Comparison of ENCODE assay signal across 9 mouse cellular contexts in the genomic region with DNA sequence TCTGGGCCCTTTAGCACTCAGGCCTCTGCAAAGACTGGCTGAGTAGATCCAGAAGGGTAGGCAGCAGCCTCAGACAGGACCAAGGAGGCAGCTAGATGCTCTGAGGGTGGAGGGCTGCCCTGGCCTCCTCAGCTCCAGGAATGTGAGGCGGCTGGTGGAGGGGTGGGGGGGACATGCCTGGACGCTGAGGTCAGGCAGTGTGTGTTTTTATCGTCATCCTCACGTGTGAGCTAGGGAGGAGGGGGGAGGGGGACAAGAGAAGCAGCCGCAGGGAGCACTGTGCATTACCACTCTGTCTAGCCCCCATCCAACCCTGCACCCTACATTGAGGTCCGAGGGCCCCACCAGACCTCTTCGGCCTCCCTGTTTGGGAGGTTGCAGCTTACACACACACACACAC.
DNase-seq lines count a peak whose midpoint lies in the region; ATAC-seq and TF ChIP-seq lines count a peak whose summit lies in the region.
"Had no signal": no experiment of that assay in that cellular context is flagged by ENCODE, and none has a peak within 500 bp of the region (broad histone marks: within the 10 kb centered on the region; RNA-seq: fewer than 3 reads in every experiment).

No protein-coding gene starts in this region.

- no peaks in the 10 kb centered on the region for H3K27me3 ChIP-seq in lung, embryonic 14.5 days (ENCODE audit: insufficient read depth, low read length)
- no peaks in the 10 kb centered on the region for H3K27me3 ChIP-seq in embryonic facial prominence, embryonic 13.5 days
- no peaks in the 10 kb centered on the region for H3K27me3 ChIP-seq in stomach, embryonic 15.5 days (replicated peaks)
- H3K27me3 ChIP-seq: midbrain, embryonic 15.5 days had no signal

- no peak for TF ChIP-seq CTCF in lung, embryonic 14.5 days (IDR thresholded peaks at IDR 0.05; ENCODE audit: low read depth)

- no peak overlapping the region for H3K9ac ChIP-seq in lung, embryonic 14.5 days
- H3K9ac ChIP-seq in embryonic facial prominence, embryonic 13.5 days: 0 out of 2 replicates have a peak overlapping the region, but pooled peaks have one; percentile 8
- H3K9ac ChIP-seq in stomach, embryonic 15.5 days: no peak overlapping the region
- H3K9ac ChIP-seq: midbrain, embryonic 15.5 days had no signal

- no peaks in the 10 kb centered on the region for H3K9me3 ChIP-seq in lung, embryonic 14.5 days (ENCODE audit: low read depth, low read length)
- no peaks in the 10 kb centered on the region for H3K9me3 ChIP-seq in embryonic facial prominence, embryonic 13.5 days
- no peaks in the 10 kb centered on the region for H3K9me3 ChIP-seq in stomach, embryonic 15.5 days
- H3K9me3 ChIP-seq: midbrain, embryonic 15.5 days had no signal

- no peak overlapping the region for H3K4me2 ChIP-seq in lung, embryonic 14.5 days
- no peak overlapping the region for H3K4me2 ChIP-seq in embryonic facial prominence, embryonic 13.5 days
- H3K4me2 ChIP-seq in stomach, embryonic 15.5 days: no peak overlapping the region
- H3K4me2 ChIP-seq: midbrain, embryonic 15.5 days had no signal

- H3K36me3 ChIP-seq in lung, embryonic 14.5 days (ENCODE audit: insufficient read depth): no peaks in the 10 kb centered on the region
- H3K36me3 ChIP-seq in embryonic facial prominence, embryonic 13.5 days: no peaks in the 10 kb centered on the region
- no peaks in the 10 kb centered on the region for H3K36me3 ChIP-seq in stomach, embryonic 15.5 days
- H3K36me3 ChIP-seq: midbrain, embryonic 15.5 days had no signal

- H3K27ac ChIP-seq in lung, embryonic 14.5 days (ENCODE audit: low read depth): peak overlapping the region; percentile 80
- no peak overlapping the region; the same call in 1 of the 2 replicates for H3K27ac ChIP-seq in embryonic facial prominence, embryonic 13.5 days
- no peak overlapping the region; the same call in 1 of the 2 replicates for H3K27ac ChIP-seq in stomach, embryonic 15.5 days
- H3K27ac ChIP-seq: midbrain, embryonic 15.5 days had no signal

- WGBS in lung, embryonic 14.5 days: 18% methylated on average over 7 of the region's 7 CpGs
- 27% methylated on average over 7 of the region's 7 CpGs for WGBS in embryonic facial prominence, embryonic 13.5 days
- 24% methylated on average over 7 of the region's 7 CpGs for WGBS in stomach, embryonic 15.5 days

- no peak overlapping the region for H3K4me3 ChIP-seq in lung, embryonic 14.5 days (ENCODE audit: low read depth, low read length)
- no peak overlapping the region for H3K4me3 ChIP-seq in embryonic facial prominence, embryonic 13.5 days
- no peak overlapping the region for H3K4me3 ChIP-seq in stomach, embryonic 15.5 days (replicated peaks)
- H3K4me3 ChIP-seq: midbrain, embryonic 15.5 days had no signal

- peaks cover 25% of the 10 kb centered on the region for H3K4me1 ChIP-seq in lung, embryonic 14.5 days (ENCODE audit: insufficient read depth)
- H3K4me1 ChIP-seq in embryonic facial prominence, embryonic 13.5 days: peaks cover 40% of the 10 kb centered on the region
- peaks cover 11% of the 10 kb centered on the region; the same call in 1 of the 2 replicates for H3K4me1 ChIP-seq in stomach, embryonic 15.5 days
- H3K4me1 ChIP-seq: midbrain, embryonic 15.5 days had no signal

- peak; percentile 75 for ATAC-seq in lung, embryonic 14.5 days (ENCODE audit: insufficient read depth)
- ATAC-seq in embryonic facial prominence, embryonic 13.5 days (ENCODE audit: insufficient number of reproducible peaks, insufficient read depth, low FRiP score, low TSS enrichment, low read depth): no peak
- ATAC-seq in stomach, embryonic 15.5 days (ENCODE audit: insufficient read depth, low FRiP score, low read depth): peak; percentile 44
- ATAC-seq in megakaryocyte, adult 5-6 weeks (ENCODE audit: poor library complexity, severe bottlenecking): no peak
- ATAC-seq: midbrain, embryonic 15.5 days had no signal

- peak; percentile 58 for DNase-seq in lung, embryonic 14.5 days
- no peak for DNase-seq in lung, postnatal 36 days
- peak; percentile 67 for DNase-seq in kidney, postnatal 10 days
- no peak for DNase-seq in gastrocnemius, adult 8-10 months (ENCODE audit: low spot score in 2 of 2)
- DNase-seq: layer of hippocampus, adult 9-11 months had no signal

Comparison
In these comparisons a context has a peak if more than half of its experiments do, and no peak if none do; other contexts are left out.
1. DNase-seq: peak in lung, embryonic 14.5 days (single experiment) and kidney, postnatal 10 days (single experiment); none in lung, postnatal 36 days (single experiment) and gastrocnemius, adult 8-10 months (0 of 2).
2. ATAC-seq: peak in lung, embryonic 14.5 days (single experiment) and stomach, embryonic 15.5 days (single experiment); none in embryonic facial prominence, embryonic 13.5 days (single experiment) and megakaryocyte, adult 5-6 weeks (single experiment).